ENCODE assay signal across 24 mouse cellular contexts in genomic region chr14:103155685-103156084, GRCm38 (mm10). TPM values are rescaled to one million over a fixed set of nuclear protein-coding genes. Genes with fewer than 3 reads are reported as not detected.
DNase-seq lines count a peak whose midpoint lies in the region; TF ChIP-seq lines count a peak whose summit lies in the region.
"Had no signal": no experiment of that assay in that cellular context is flagged by ENCODE, and none has a peak within 500 bp of the region (broad histone marks: within the 10 kb centered on the region; RNA-seq: fewer than 3 reads in every experiment).

No protein-coding gene starts in this region.

- TF ChIP-seq CTCF in kidney, adult 2 months (conservative IDR thresholded peaks at IDR 0.05; ENCODE audit: insufficient read depth, insufficient read length, low read depth, low read length) = no peak
- TF ChIP-seq CTCF in lung, adult 2 months (IDR thresholded peaks at IDR 0.05; ENCODE audit: insufficient read depth, low read length) = no peak

- no peaks in the 10 kb centered on the region for H3K27me3 ChIP-seq in kidney, adult 2 months (replicated peaks; ENCODE audit: control insufficient read depth, insufficient read depth, low read length)
- no peaks in the 10 kb centered on the region for H3K27me3 ChIP-seq in embryonic facial prominence, embryonic 10.5 days (replicated peaks; ENCODE audit: low read depth, poor library complexity, severe bottlenecking)
- H3K27me3 ChIP-seq: embryonic facial prominence, embryonic 13.5 days; forebrain, embryonic 12.5 days; heart, embryonic 12.5 days; hindbrain, embryonic 12.5 days; liver, embryonic 13.5 days; neural tube, embryonic 12.5 days had no signal

- H3K36me3 ChIP-seq in kidney, adult 2 months (ENCODE audit: control insufficient read depth, insufficient read depth, low read length) = peaks cover 6% of the 10 kb centered on the region
- H3K36me3 ChIP-seq in macrophage (ENCODE audit: inconsistent target) = peaks cover 37% of the 10 kb centered on the region
- H3K36me3 ChIP-seq in embryonic facial prominence, embryonic 10.5 days (replicated peaks) = peaks cover 52% of the 10 kb centered on the region

- 76% methylated on average over 7 of the region's 7 CpGs for WGBS in kidney, adult 2 months
- 57% methylated on average over 7 of the region's 7 CpGs for WGBS in macrophage (ENCODE audit: missing documents)
- 68% methylated on average over 7 of the region's 7 CpGs for whole genome bisulfite sequencing in lung, adult 2 months
- 93% methylated on average over 7 of the region's 7 CpGs for WGBS in embryonic facial prominence, embryonic 10.5 days

- no peaks in the 10 kb centered on the region for H3K79me2 ChIP-seq in macrophage (ENCODE audit: inconsistent target)

- TF ChIP-seq POLR2A in kidney, adult 2 months (IDR thresholded peaks at IDR 0.05; ENCODE audit: low read depth, low read length) = no peak
- TF ChIP-seq POLR2A in lung, adult 2 months (IDR thresholded peaks at IDR 0.05; ENCODE audit: borderline replicate concordance, extremely low read depth, low read depth, low read length) = no peak

- H3K27ac ChIP-seq in kidney, adult 2 months (ENCODE audit: insufficient read depth, low read depth, low read length) = no peak overlapping the region
- peak overlapping the region; percentile 64 for H3K27ac ChIP-seq in macrophage
- H3K27ac ChIP-seq in embryonic facial prominence, embryonic 10.5 days (replicated peaks) = no peak overlapping the region
- H3K27ac ChIP-seq: embryonic facial prominence, embryonic 13.5 days; forebrain, embryonic 12.5 days; gastrocnemius, adult 2 months; hindbrain, embryonic 12.5 days; liver, embryonic 13.5 days; neural tube, embryonic 12.5 days had no signal

- no peak overlapping the region for H3K4me3 ChIP-seq in kidney, adult 2 months (ENCODE audit: insufficient read depth, low read depth, low read length)
- no peak overlapping the region for H3K4me3 ChIP-seq in macrophage (ENCODE audit: inconsistent target)
- H3K4me3 ChIP-seq in lung, adult 2 months (replicated peaks; ENCODE audit: extremely low read depth, low read depth, low read length) = no peak overlapping the region
- no peak overlapping the region for H3K4me3 ChIP-seq in embryonic facial prominence, embryonic 10.5 days
- H3K4me3 ChIP-seq: embryonic facial prominence, embryonic 13.5 days; erythroblast, embryonic 14.5 days; forebrain, embryonic 12.5 days; gastrocnemius, adult 2 months; heart, embryonic 12.5 days; hindbrain, embryonic 12.5 days; liver, embryonic 13.5 days; neural tube, embryonic 12.5 days had no signal

- H3K4me1 ChIP-seq in kidney, adult 2 months (ENCODE audit: control insufficient read depth, insufficient read depth, low read length) = no peaks in the 10 kb centered on the region
- H3K4me1 ChIP-seq in lung, adult 2 months (ENCODE audit: control insufficient read depth, insufficient read depth, low read length) = no peaks in the 10 kb centered on the region
- H3K4me1 ChIP-seq in embryonic facial prominence, embryonic 10.5 days = no peaks in the 10 kb centered on the region
- H3K4me1 ChIP-seq: embryonic facial prominence, embryonic 13.5 days; forebrain, embryonic 12.5 days; heart, embryonic 12.5 days; hindbrain, embryonic 12.5 days; liver, embryonic 13.5 days; neural tube, embryonic 12.5 days had no signal

- H3K9me3 ChIP-seq in embryonic facial prominence, embryonic 10.5 days = no peaks in the 10 kb centered on the region
- H3K9me3 ChIP-seq: embryonic facial prominence, embryonic 13.5 days; forebrain, embryonic 12.5 days; heart, embryonic 12.5 days; hindbrain, embryonic 12.5 days; liver, embryonic 13.5 days; neural tube, embryonic 12.5 days had no signal

- peak; percentile 10 for DNase-seq in kidney, adult 2 months
- DNase-seq in kidney, adult 8-10 months = no peak
- peak; percentile 6 to 12 for DNase-seq in spleen, postnatal 36 days (ENCODE audit: low spot score in 2 of 2)
- DNase-seq in spleen, adult 18-20 months = no peak
- no peak for DNase-seq in lung, adult 2 months
- no peak for DNase-seq in embryonic facial prominence, embryonic 10.5 days (ENCODE audit: low spot score)
- DNase-seq: adrenal gland, postnatal 25 days; cerebellum, adult 11 months; cerebellum, postnatal 10 days; gastrocnemius, adult 2 months; heart, postnatal 14 days; kidney, postnatal 10 days; liver, embryonic 13.5 days; lung, embryonic 14.5 days; midbrain, embryonic 14.5 days; right cerebral cortex, adult 18-20 months; thymus, postnatal 25 days had no signal

RNA-seq across cellular contexts. Expression of gene Fbxl3, which starts 56.3 kb away (rescaled TPM):
- polyA plus RNA-seq in kidney, adult 2 months (2012; rRNA removed) = 83.0 and 90.5 TPM in 2 replicates
- 100 to 1,000 TPM; 139 to 437 (median 255) TPM for total RNA-seq in macrophage (2018; cell fraction: chromatin; rRNA removed)
- 10 to 100 TPM; 30.9 to 98.7 (median 59.1) TPM for total RNA-seq in macrophage (2018; cell fraction: cytosol; rRNA removed)
- 100 to 1,000 TPM in 25 of 26 experiments, 10 to 100 TPM in 1; 89.1 to 303 (median 191) TPM for total RNA-seq in macrophage (2018; cell fraction: nucleus; rRNA removed)
- polyA plus RNA-seq in macrophage (2018) = 27.5 to 57.4 TPM (median 29.6 TPM) in 3 replicates
- polyA plus RNA-seq in lung, adult 2 months (2012; rRNA removed) = 82.7 and 123 TPM in 2 replicates
- 13.9 and 15.0 TPM in 2 replicates for polyA plus RNA-seq in embryonic facial prominence, embryonic 10.5 days (2016; fragmentation: Nextera tagmentation; extraction: Ambion mirVana)

Comparison
In these comparisons a context has a peak if more than half of its experiments do, and no peak if none do; other contexts are left out.
1. DNase-seq: peak in kidney, adult 2 months (single experiment) and spleen, postnatal 36 days (2 of 2); none in kidney, adult 8-10 months (0 of 2), spleen, adult 18-20 months (0 of 2), lung, adult 2 months (single experiment) and embryonic facial prominence, embryonic 10.5 days (single experiment).